Mouse (Mus musculus) megakaryocyte-erythroid progenitor cell, adult 5-6 weeks (primary cell): Measurements from ENCODE around the gene Olfr539. TPM values are rescaled to one million over a fixed set of nuclear protein-coding genes. Genes with fewer than 3 reads are reported as not detected.
"Not testable (repeated sequence)": the region's sequence is repeated elsewhere in the genome, so short reads cannot be mapped to it uniquely, and the experiment has no call there.

Experiments used
- ATAC-seq: replicated peaks from 2 replicates; pipeline ENCODE4 v1.8.0; 2016; ENCODE audit warnings: mild to moderate bottlenecking, inconsistent platforms; ENCODE audit not compliant: severe bottlenecking, poor library complexity, low FRiP score, low TSS enrichment
- total RNA-seq, 2 experiments: library from RNA; stranded (forward) in 1 of 2; stranded (reverse) in 1 of 2; fragments of 200-1000, 215-1000 nt in 1 of 2; fragments of >200 nt in 1 of 2; fragmentation: Nextera tagmentation in 1 of 2; gene quantifications; 2 replicates each; pipeline ENCODE4 v1.2.3; 2014 to 2017

Olfr539 gene
- not detected in 2 replicates for total RNA-seq (2014; fragmentation: Nextera tagmentation)
- not detected in 2 replicates for total RNA-seq (2017)

DNA sequence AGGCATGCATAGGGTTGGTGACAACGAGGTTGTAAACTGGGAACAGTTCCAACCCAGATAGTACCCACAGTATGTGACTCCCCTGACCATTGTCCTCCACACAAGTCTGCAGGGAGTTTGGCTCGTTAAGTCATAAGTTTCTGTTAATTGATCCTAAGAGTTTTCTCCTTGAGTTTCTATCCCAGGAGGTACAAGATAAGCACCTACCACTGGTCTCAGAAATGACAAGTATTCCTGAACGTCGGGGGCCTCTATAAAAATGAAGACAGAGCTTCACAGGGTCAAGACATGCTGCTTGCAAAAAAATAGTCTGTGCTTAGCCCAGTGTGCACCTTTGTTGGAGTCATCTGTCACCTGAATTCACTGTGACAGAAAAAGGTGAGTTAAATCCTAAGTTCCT is at the start of gene Olfr539:
Olfr539 (plus strand) TSS at position 301 of the 400 bp plus-strand sequence.
- ATAC-seq = no peak

DNA sequence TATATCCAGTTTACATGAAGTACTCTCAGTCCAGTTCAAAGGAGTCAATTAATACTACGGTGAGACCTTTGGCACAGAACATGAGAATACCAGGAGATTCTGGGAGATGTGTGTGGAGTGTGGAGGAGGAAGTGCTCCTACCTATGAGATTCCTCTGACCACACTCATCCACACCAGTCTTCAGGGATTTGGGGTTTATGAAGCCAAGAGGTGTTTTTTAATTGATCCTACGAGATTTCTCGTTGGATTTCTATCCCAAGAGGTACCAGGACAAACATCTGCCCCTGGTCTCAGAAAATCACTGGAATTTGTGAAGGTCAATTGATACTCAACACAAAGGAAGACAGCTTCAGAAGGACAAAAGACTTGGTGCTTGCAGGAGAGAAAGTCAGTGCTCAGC is 31.1 kb upstream of the Olfr539 start, which contains the start of gene Olfr61:
Olfr61 (plus strand) TSS at position 301 of the 400 bp plus-strand sequence.
- not testable (repeated sequence) for ATAC-seq

DNA sequence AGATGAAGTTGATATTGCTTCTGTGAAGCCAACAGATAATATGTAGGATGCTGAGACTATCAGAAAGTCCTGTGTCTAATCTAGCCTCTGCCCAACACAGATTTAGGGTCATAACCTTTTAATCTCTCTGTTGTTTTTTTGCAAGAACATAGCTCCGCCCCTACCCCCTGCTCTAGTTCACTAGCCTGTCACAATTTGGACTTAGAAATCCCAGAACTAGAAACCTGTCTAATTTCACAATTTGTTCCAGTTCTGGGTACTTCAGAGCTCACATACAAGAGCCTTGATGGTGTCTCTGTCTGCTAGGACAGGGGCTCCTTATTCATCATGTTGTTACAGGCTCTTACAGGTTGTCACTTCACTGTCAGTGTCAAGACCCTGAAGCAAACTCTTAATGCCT is 29.2 kb upstream of the Olfr539 start:
- ATAC-seq = no peak

DNA sequence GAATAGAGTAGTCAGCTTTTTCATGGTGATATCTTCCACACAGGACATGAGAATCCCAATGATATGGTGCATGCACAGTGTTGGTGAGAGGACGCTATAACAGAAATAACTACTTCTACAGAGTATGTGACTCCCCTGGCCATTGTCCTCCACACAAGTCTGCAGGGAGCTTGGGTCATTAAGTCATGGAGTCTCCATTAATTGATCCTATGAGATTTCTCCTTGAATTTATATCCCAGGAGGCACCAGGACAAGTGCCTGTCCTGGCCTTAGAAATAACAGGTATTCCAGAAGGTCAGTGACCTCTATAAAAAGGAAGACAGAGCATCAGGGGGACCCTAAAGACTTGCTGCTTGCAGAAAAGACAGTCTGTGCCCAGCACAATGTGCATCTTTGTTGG is 13.6 kb upstream of the Olfr539 start, which contains the start of gene Olfr53:
Olfr53 (plus strand) TSS at position 301 of the 400 bp plus-strand sequence.
- no peak for ATAC-seq

DNA sequence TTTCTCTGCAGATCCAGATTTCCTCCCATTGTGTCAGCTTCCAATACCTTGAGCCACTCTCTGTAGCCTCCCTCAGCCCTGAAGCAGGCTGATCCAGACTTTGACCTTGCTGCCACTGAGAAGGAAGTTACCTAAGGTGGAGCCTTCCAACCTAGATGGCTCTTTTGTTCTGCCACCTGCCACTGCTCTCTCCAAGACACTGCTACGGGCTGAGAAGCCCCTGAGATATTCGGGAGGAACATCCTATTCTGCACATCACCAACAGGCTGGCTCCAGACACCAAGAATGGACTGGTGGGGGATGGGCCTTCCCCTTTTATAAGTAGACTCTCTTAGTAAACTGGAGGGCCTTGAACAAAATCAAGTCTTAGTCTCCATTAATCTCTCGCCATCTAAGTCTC is 11.0 kb downstream of the Olfr539 start:
- not testable (repeated sequence) for ATAC-seq

DNA sequence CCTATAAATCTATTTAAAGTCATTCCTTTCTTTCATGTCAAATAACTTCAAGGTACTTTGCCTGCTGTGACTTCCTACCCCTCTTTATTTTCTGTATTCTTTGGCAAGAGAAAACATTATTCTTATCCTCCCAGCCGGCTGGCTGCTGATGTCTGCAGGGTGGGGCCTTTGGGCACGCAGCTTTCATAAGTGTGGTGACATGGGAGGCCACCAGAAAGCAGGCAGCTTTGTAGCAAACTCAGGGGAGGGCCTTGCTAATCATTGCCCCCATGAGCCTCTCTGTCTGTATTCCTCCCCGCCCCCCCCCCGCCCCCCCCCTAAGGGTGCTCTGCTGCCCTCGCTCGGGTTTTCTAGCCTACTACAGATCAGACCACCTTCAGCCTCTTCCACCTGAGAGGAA is 16.1 kb downstream of the Olfr539 start:
- no peak for ATAC-seq

DNA sequence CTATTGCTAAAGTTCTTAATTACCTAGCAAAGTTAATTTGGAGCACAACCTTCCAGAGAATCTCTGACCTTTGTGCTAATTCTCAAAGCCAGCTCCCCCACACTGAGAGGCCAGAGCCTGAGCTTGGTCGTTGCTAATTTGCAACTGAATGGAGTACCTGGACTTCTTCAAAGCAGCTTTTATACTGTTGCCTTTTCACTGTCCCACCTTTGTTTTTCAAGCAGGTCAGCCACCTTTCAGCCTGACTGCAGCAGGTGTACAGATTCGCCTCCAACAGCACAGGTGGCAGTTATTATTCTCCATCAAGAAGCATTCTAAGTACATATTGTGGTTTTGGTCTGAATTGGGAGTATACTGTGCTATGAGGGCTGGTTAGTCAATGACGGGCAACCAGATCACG is 19.9 kb downstream of the Olfr539 start:
- ATAC-seq = not testable (repeated sequence)

DNA sequence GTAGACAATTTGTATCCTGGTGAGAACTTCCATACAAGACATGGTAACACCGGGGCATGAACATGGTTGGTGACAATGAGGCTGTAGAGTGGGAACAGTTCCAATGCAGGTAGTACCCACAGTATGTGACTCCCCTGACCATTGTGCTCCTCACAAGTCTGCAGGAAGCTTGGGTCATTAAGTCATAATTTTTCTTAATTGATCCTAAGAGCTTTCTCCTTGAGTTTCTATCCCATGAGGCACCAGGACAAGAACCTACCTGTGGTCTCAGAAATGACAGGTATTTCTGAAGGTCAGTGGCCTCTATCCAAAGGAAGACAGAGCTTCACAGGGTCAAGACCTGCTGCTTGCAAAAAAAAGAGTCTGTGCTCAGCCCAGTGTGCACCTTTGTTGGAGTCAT is 21.9 kb downstream of the Olfr539 start, which contains the start of gene Olfr45:
Olfr45 (plus strand) TSS at position 301 of the 400 bp plus-strand sequence.
- ATAC-seq = no peak

DNA sequence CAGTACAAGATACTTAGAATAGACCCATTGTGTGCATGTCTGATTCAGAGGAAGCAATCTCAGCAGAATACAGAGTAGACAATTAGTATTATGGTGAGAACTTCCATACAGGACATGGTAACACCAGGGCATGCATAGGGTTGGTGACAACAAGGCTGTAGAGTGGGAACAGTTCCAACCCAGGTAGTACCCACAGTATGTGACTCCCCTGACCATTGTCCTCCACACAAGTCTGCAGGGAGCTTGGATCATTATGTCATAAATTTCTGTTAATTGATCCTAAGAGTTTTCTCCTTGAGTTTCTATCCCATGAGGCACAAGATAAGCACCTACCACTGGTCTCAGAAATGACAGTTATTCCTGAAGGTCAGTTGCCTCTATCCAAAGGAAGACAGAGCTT is 37.2 kb downstream of the Olfr539 start, which contains the start of gene Olfr541:
Olfr541 (plus strand) TSS at position 301 of the 400 bp plus-strand sequence.
- ATAC-seq = no peak

DNA sequence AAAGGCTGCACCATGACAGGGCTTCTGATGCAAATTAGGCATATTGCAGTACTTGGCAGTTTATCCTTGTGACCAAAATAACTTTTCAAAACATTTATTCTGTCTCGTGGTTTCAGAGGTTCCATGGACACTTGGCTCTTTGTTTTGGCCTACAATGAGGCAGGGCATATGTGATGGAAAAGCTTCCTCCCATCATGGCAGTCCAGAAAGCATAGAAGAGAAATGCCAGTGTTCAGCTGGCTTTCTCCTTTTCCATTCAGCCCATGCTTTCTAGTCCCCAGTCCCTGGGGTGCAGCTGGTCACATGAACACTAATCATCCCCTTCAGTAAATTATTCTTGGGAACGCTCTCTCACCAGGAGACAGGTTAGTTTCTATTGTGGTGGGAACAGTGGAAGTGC is 46.6 kb downstream of the Olfr539 start:
- no peak for ATAC-seq

DNA sequence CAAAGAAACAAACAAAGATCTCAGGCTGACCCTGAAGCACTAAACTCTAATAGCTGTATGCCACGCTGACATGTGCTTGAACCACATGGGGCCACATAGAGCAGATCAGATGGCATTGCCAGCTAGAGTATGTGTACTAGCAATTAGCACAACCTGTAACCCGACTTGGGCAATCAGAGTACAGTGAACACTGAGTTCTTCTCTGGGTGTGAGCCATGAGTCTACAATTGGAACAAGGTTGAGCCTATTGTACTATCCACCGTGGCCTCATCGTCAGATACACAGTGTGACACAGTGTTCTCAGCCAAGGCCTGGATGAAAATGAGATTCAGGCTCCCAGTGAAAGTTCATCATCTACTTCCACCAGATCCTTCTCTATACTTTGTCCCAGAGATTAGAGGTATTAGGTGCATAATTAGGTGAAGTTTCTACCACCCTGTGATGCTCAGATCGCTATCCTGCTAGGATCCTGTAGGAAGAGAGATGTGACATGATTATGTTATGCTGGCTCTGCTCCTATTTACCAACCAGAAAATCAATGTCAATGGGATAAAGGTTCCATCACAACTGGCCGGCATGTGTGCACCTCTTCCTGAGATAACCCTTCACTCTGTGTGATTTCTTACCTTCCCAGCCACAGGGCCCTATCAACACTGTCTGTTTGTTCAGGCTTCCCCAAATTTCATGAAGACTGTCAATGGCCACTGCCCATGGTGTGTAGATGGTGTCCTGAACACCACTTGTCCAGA is 48.0 kb downstream of the Olfr539 start:
- ATAC-seq = no peak

DNA sequence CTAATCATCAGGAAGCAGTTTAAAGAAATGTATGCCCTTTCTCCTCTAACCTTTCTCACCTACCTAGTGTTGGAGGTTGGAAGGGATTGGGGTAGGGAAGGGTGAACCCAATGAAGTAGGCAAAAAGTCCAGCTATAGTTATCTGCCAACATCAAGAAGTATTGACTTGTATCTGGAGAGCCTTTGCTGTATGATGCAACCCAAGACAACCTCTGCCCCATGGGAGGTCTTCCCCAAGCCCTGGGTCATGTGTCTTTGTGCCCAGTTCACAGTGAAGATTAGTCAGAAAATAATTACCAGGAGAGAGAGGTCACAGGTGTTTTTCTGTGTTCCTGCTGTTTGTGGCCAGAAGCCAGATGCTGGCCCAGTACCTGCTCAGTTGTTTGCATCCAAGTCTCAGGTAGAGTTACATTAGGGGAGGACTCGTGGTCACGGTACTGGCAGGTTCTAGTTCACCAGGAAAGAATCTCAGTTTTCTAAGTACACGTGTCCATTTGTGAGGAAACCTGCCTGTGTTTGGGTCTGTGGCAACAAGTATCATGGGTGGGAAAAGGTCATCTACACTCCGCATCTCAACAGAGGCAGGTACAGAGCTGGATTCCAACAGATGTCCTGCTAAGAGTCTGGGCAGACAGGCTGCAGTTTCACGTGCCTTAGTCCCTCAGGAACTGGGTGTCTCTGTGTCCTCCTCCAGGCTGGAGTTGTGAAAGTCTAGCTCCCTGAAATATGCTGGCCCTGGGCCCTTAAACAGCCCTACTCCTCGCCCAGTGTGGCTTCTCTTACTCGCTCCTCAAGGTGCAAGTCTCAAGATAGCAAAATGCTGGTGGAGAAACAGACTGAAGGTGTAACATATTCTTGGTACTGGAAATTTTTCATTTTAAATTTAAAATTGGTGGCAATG is 57.7 kb downstream of the Olfr539 start:
- ATAC-seq = no peak

DNA sequence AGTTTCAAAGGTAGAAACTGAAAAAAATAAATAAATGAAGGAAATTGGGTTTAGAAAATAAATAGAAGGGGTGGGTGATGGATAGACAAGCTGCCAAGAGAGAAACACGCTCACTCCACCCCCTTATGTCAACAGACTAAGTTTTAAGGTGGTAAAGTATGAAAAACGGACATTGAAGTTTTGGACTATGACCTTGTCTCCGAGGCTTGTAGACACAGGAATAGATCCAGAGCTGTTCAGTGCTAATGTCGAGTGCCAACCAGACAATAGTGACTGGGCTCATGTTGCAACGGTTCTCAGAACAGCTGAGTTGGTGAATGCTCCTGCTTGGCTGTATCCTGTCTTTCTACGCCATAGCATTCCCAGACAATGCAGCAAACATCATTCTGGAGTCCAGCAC is 61.4 kb downstream of the Olfr539 start:
- ATAC-seq = no peak

DNA sequence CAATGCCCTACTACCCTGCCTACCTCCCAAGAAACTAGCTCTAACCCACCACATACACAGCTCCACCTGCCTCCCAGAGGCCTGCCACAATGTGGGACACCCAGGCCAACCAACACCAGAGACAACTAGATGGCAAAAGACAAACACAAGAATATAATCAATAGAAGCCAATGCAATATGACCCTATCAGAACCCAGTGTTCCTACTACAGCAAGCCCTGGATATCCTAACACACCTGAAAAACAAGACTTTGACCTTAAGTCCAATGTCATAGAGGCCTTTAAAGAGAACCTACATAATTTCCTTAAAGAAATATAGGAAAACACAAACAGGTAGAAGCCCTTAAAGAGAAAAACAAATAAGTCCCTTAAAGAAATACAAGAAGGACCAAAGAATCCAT is 65.8 kb downstream of the Olfr539 start:
- no peak for ATAC-seq

Other genes with a start within 250 kb of the Olfr539 start
- not detected in 2 replicates for gene Olfr532, start 238.3 kb upstream of the Olfr539 start, total RNA-seq (2014; fragmentation: Nextera tagmentation)
- gene Olfr532, start 238.3 kb upstream of the Olfr539 start, total RNA-seq (2017) = not detected in 2 replicates
- not detected in 2 replicates for gene Olfr533, start 196.6 kb upstream of the Olfr539 start, total RNA-seq (2014; fragmentation: Nextera tagmentation)
- gene Olfr533, start 196.6 kb upstream of the Olfr539 start, total RNA-seq (2017) = not detected in 2 replicates
- gene Olfr535, start 175.7 kb upstream of the Olfr539 start, total RNA-seq (2014; fragmentation: Nextera tagmentation) = not detected in 2 replicates
- not detected in 2 replicates for gene Olfr535, start 175.7 kb upstream of the Olfr539 start, total RNA-seq (2017)
- not detected in 2 replicates for gene Olfr536, start 152.5 kb upstream of the Olfr539 start, total RNA-seq (2014; fragmentation: Nextera tagmentation)
- gene Olfr536, start 152.5 kb upstream of the Olfr539 start, total RNA-seq (2017) = not detected in 2 replicates
- gene Olfr538, start 92.0 kb upstream of the Olfr539 start, total RNA-seq (2014; fragmentation: Nextera tagmentation) = not detected in 2 replicates
- gene Olfr538, start 92.0 kb upstream of the Olfr539 start, total RNA-seq (2017) = not detected in 2 replicates
- gene Olfr46, start 58.7 kb upstream of the Olfr539 start, total RNA-seq (2014; fragmentation: Nextera tagmentation) = not detected in 2 replicates
- gene Olfr46, start 58.7 kb upstream of the Olfr539 start, total RNA-seq (2017) = not detected in 2 replicates
- gene Olfr61, start 31.0 kb upstream of the Olfr539 start, total RNA-seq (2014; fragmentation: Nextera tagmentation) = not detected in 2 replicates
- gene Olfr61, start 31.0 kb upstream of the Olfr539 start, total RNA-seq (2017) = not detected in 2 replicates
- gene Olfr53, start 13.5 kb upstream of the Olfr539 start, total RNA-seq (2014; fragmentation: Nextera tagmentation) = not detected in 2 replicates
- not detected in 2 replicates for gene Olfr53, start 13.5 kb upstream of the Olfr539 start, total RNA-seq (2017)
- 0.20 TPM in 1 of 2 replicates, not detected in the other for gene Olfr45, start 22.0 kb downstream of the Olfr539 start, total RNA-seq (2014; fragmentation: Nextera tagmentation)
- not detected in 2 replicates for gene Olfr45, start 22.0 kb downstream of the Olfr539 start, total RNA-seq (2017)
- gene Olfr541, start 37.3 kb downstream of the Olfr539 start, total RNA-seq (2014; fragmentation: Nextera tagmentation) = not detected in 2 replicates
- gene Olfr541, start 37.3 kb downstream of the Olfr539 start, total RNA-seq (2017) = not detected in 2 replicates
- not detected in 2 replicates for gene Cyp2e1, start 103.8 kb downstream of the Olfr539 start, total RNA-seq (2014; fragmentation: Nextera tagmentation)
- gene Cyp2e1, start 103.8 kb downstream of the Olfr539 start, total RNA-seq (2017) = not detected in 2 replicates
- not detected in 2 replicates for gene Syce1, start 127.9 kb downstream of the Olfr539 start, total RNA-seq (2014; fragmentation: Nextera tagmentation)
- gene Syce1, start 127.9 kb downstream of the Olfr539 start, total RNA-seq (2017) = not detected in 2 replicates
- gene Zfp941, start 162.2 kb downstream of the Olfr539 start, total RNA-seq (2014; fragmentation: Nextera tagmentation) = 4.0 TPM in 1 of 2 replicates, not detected in the other
- 0.56 and 2.7 TPM in 2 replicates for gene Zfp941, start 162.2 kb downstream of the Olfr539 start, total RNA-seq (2017)
- not detected in 2 replicates for gene Urah, start 175.1 kb downstream of the Olfr539 start, total RNA-seq (2014; fragmentation: Nextera tagmentation)
- not detected in 2 replicates for gene Urah, start 175.1 kb downstream of the Olfr539 start, total RNA-seq (2017)
- gene Scgb1c1, start 185.6 kb downstream of the Olfr539 start, total RNA-seq (2014; fragmentation: Nextera tagmentation) = not detected in 2 replicates
- not detected in 2 replicates for gene Scgb1c1, start 185.6 kb downstream of the Olfr539 start, total RNA-seq (2017)
- gene Odf3, start 187.9 kb downstream of the Olfr539 start, total RNA-seq (2014; fragmentation: Nextera tagmentation) = not detected in 2 replicates
- gene Odf3, start 187.9 kb downstream of the Olfr539 start, total RNA-seq (2017) = not detected in 2 replicates
- not detected in 2 replicates for gene Gm45785, start 196.4 kb downstream of the Olfr539 start, total RNA-seq (2014; fragmentation: Nextera tagmentation)
- gene Gm45785, start 196.4 kb downstream of the Olfr539 start, total RNA-seq (2017) = 3.0 TPM in 1 of 2 replicates, not detected in the other
- 30.0 and 44.3 TPM in 2 replicates for gene Ric8a, start 197.0 kb downstream of the Olfr539 start, total RNA-seq (2014; fragmentation: Nextera tagmentation)
- gene Ric8a, start 197.0 kb downstream of the Olfr539 start, total RNA-seq (2017) = 19.2 and 27.5 TPM in 2 replicates
- 12.9 and 14.5 TPM in 2 replicates for gene Bet1l, start 197.6 kb downstream of the Olfr539 start, total RNA-seq (2014; fragmentation: Nextera tagmentation)
- 12.8 and 16.1 TPM in 2 replicates for gene Bet1l, start 197.6 kb downstream of the Olfr539 start, total RNA-seq (2017)
- gene Psmd13, start 222.0 kb downstream of the Olfr539 start, total RNA-seq (2014; fragmentation: Nextera tagmentation) = 86.3 and 118 TPM in 2 replicates
- 169 and 203 TPM in 2 replicates for gene Psmd13, start 222.0 kb downstream of the Olfr539 start, total RNA-seq (2017)
- gene Sirt3, start 222.4 kb downstream of the Olfr539 start, total RNA-seq (2014; fragmentation: Nextera tagmentation) = 27.7 and 32.4 TPM in 2 replicates
- gene Sirt3, start 222.4 kb downstream of the Olfr539 start, total RNA-seq (2017) = 18.2 and 23.4 TPM in 2 replicates
- not detected in 2 replicates for gene Cox8b, start 240.5 kb downstream of the Olfr539 start, total RNA-seq (2014; fragmentation: Nextera tagmentation)
- gene Cox8b, start 240.5 kb downstream of the Olfr539 start, total RNA-seq (2017) = not detected in 2 replicates